Mouse (Mus musculus): Measurements from ENCODE around the gene Ythdf2. TPM values are rescaled to one million over a fixed set of nuclear protein-coding genes. Genes with fewer than 3 reads are reported as not detected.

Ythdf2 gene
- total and polyA plus RNA-seq, 3 experiments, result 9.7 to 27.5 (median 26.8) TPM

GRCm38 (mm10) chr4:132253622-132254021 lies 41.5 kb upstream of the Ythdf2 start:
- intact Hi-C loops (cut with DNase I), result no loop called here
- TF ChIP-seq CTCF (IDR thresholded peaks at IDR 0.05), result no peak
- no peak for TF ChIP-seq EP300 (IDR thresholded peaks at IDR 0.05; ENCODE audit: insufficient read depth, low read depth, low read length)
- TF ChIP-seq POLR2A (IDR thresholded peaks at IDR 0.05; ENCODE audit: insufficient read depth, low read depth, low read length), result no peak
- peaks cover 3% of the 10 kb centered on the region for H3K79me2 ChIP-seq (replicated peaks; ENCODE audit: control insufficient read depth, insufficient read depth, low read length)
- no peak overlapping the region for H3K9ac ChIP-seq (ENCODE audit: low read depth, low read length)
- H3K4me3 ChIP-seq, result no peak overlapping the region
- H3K36me3 ChIP-seq (ENCODE audit: control insufficient read depth, insufficient read depth, low read length), result no peaks in the 10 kb centered on the region
- H3K27ac ChIP-seq, result no peak overlapping the region
- no peaks in the 10 kb centered on the region for H3K27me3 ChIP-seq (ENCODE audit: control insufficient read depth, insufficient read depth, low read length)
- DNase-seq, result no peak
- peaks cover 2% of the 10 kb centered on the region for H3K4me1 ChIP-seq (ENCODE audit: control insufficient read depth, insufficient read depth, low read length)
- WGBS, result 37% methylated on average over 2 of the region's 2 CpGs

- H3K79me2 ChIP-seq (replicated peaks; ENCODE audit: control insufficient read depth, insufficient read depth, low read length), result peaks cover 3% of the 10 kb centered on the region
- 69% methylated on average over 8 of the region's 8 CpGs for WGBS
- no peaks in the 10 kb centered on the region for H3K36me3 ChIP-seq (ENCODE audit: control insufficient read depth, insufficient read depth, low read length)
- H3K27me3 ChIP-seq (ENCODE audit: control insufficient read depth, insufficient read depth, low read length), result no peaks in the 10 kb centered on the region
- H3K4me3 ChIP-seq, result no peak overlapping the region
- no peak overlapping the region for H3K9ac ChIP-seq (ENCODE audit: low read depth, low read length)
- no peak overlapping the region for H3K27ac ChIP-seq
- TF ChIP-seq POLR2A (IDR thresholded peaks at IDR 0.05; ENCODE audit: insufficient read depth, low read depth, low read length) (no peak), CTCF (IDR thresholded peaks at IDR 0.05) (no peak), EP300 (IDR thresholded peaks at IDR 0.05; ENCODE audit: insufficient read depth, low read depth, low read length) (no peak)
- intact Hi-C loops (cut with DNase I), result no loop called here
- H3K4me1 ChIP-seq (ENCODE audit: control insufficient read depth, insufficient read depth, low read length), result peaks cover 2% of the 10 kb centered on the region
- no peak for DNase-seq
These were observed 41.0 kb upstream of the Ythdf2 start for GRCm38 (mm10) chr4:132253128-132253527.

DNA sequence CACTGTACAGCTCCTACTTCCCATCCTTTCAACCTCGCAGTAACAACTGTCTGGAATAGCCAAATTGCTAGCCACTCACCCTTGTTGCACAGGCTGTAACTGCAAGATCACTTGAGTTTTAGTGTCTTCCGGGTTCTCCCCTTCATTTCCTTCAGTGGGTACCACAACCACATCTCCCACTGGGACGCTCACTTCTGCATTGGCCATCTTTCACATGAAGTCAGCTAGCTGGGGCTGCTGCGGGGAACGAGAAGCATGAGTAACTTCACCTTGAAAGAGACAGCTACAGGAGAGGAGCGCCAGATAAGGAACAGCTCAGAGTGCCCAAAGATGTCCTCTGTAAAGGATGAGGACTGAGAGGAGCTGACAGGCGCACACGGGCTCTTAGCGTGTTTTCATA lies 39.5 kb upstream of the Ythdf2 start:
- TF ChIP-seq POLR2A (IDR thresholded peaks at IDR 0.05; ENCODE audit: insufficient read depth, low read depth, low read length) (no peak), CTCF (IDR thresholded peaks at IDR 0.05) (no peak), EP300 (IDR thresholded peaks at IDR 0.05; ENCODE audit: insufficient read depth, low read depth, low read length) (no peak)
- Histone ChIP-seq H3K4me3 (no peak overlapping the region), H3K9ac (ENCODE audit: low read depth, low read length) (no peak overlapping the region), H3K36me3 (ENCODE audit: control insufficient read depth, insufficient read depth, low read length) (peaks cover 3% of the 10 kb centered on the region; the same call in 1 of the 2 replicates), H3K27me3 (ENCODE audit: control insufficient read depth, insufficient read depth, low read length) (no peaks in the 10 kb centered on the region), H3K79me2 (replicated peaks; ENCODE audit: control insufficient read depth, insufficient read depth, low read length) (peaks cover 3% of the 10 kb centered on the region), H3K27ac (no peak overlapping the region), H3K4me1 (ENCODE audit: control insufficient read depth, insufficient read depth, low read length) (peaks cover 8% of the 10 kb centered on the region)
- WGBS, result 89% methylated on average over 9 of the region's 9 CpGs
- no peak for DNase-seq
- intact Hi-C loops (cut with DNase I), result no loop called here

DNA sequence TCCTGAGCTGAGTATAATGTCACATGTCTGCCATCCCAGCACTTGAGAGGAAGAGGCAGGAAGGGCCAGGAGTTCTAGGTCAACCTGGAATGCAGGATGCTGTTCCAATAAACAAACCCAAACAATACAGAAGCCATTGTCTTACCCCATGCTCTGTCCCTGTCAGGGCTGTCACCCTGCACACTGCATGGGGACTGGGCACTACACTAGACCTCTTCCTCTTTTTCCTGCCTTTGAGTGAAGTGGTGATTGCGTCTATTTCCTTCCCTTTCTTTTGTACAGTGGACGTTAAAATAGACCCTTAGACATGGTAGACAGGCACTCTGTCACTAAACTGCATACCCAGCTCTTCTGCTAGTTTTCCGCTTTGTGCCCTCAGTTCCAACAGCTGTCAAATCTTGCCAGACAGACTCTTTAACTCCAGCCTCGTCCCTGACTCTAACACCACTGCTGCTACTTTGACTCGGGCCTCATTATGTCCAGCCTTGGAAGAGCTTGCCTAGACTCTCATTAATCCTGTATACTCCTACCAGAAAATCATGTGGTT lies 35.4 kb upstream of the Ythdf2 start:
- intact Hi-C loops (cut with DNase I), result no loop called here
- peaks cover 6% of the 10 kb centered on the region for H3K4me1 ChIP-seq (ENCODE audit: control insufficient read depth, insufficient read depth, low read length)
- WGBS, result 49% methylated on average over 5 of the region's 5 CpGs
- H3K4me3 ChIP-seq, result no peak overlapping the region
- H3K27me3 ChIP-seq (ENCODE audit: control insufficient read depth, insufficient read depth, low read length), result no peaks in the 10 kb centered on the region
- H3K36me3 ChIP-seq (ENCODE audit: control insufficient read depth, insufficient read depth, low read length), result peaks cover 3% of the 10 kb centered on the region; the same call in 1 of the 2 replicates
- H3K27ac ChIP-seq, result no peak overlapping the region; the same call in 1 of the 2 replicates
- TF ChIP-seq EP300 (IDR thresholded peaks at IDR 0.05; ENCODE audit: insufficient read depth, low read depth, low read length), result no peak
- TF ChIP-seq CTCF (IDR thresholded peaks at IDR 0.05), result no peak
- TF ChIP-seq POLR2A (IDR thresholded peaks at IDR 0.05; ENCODE audit: insufficient read depth, low read depth, low read length), result no peak
- peak in 1 of 2 experiments; percentile 24 for DNase-seq
- H3K79me2 ChIP-seq (replicated peaks; ENCODE audit: control insufficient read depth, insufficient read depth, low read length), result 0 out of 2 replicates have a peak, but pooled peaks cover 2% of the 10 kb centered on the region
- no peak overlapping the region for H3K9ac ChIP-seq (ENCODE audit: low read depth, low read length)

DNA sequence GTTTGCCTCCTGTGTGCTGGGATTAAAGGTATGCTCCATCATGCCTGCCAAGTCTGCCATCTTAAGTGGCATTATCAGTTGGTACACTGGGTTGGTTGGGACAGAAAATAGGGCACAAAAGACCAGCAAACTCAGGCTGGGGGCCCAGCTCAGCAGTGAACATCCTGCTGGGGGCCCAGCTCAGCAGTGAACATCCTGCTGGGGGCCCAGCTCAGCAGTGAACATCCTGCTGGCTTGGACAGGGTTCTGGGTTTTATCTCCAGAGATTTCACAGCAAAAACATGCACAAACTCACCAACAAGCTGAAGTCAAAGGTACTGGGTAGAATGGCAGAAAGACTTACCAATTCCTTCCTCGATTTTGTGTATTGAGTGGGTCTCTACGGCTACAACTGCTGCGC lies 33.5 kb upstream of the Ythdf2 start:
- no peak overlapping the region for H3K9ac ChIP-seq (ENCODE audit: low read depth, low read length)
- WGBS, result 83% methylated on average over 3 of the region's 3 CpGs
- intact Hi-C loops (cut with DNase I), result no loop called here
- no peak overlapping the region for H3K27ac ChIP-seq
- 0 out of 2 replicates have a peak, but pooled peaks cover 2% of the 10 kb centered on the region for H3K79me2 ChIP-seq (replicated peaks; ENCODE audit: control insufficient read depth, insufficient read depth, low read length)
- peaks cover 6% of the 10 kb centered on the region for H3K4me1 ChIP-seq (ENCODE audit: control insufficient read depth, insufficient read depth, low read length)
- no peak for DNase-seq
- H3K4me3 ChIP-seq, result no peak overlapping the region
- no peaks in the 10 kb centered on the region for H3K27me3 ChIP-seq (ENCODE audit: control insufficient read depth, insufficient read depth, low read length)
- TF ChIP-seq EP300 (IDR thresholded peaks at IDR 0.05; ENCODE audit: insufficient read depth, low read depth, low read length) (no peak), CTCF (IDR thresholded peaks at IDR 0.05) (no peak), POLR2A (IDR thresholded peaks at IDR 0.05; ENCODE audit: insufficient read depth, low read depth, low read length) (no peak)
- H3K36me3 ChIP-seq (ENCODE audit: control insufficient read depth, insufficient read depth, low read length), result peaks cover 3% of the 10 kb centered on the region; the same call in 1 of the 2 replicates

DNA sequence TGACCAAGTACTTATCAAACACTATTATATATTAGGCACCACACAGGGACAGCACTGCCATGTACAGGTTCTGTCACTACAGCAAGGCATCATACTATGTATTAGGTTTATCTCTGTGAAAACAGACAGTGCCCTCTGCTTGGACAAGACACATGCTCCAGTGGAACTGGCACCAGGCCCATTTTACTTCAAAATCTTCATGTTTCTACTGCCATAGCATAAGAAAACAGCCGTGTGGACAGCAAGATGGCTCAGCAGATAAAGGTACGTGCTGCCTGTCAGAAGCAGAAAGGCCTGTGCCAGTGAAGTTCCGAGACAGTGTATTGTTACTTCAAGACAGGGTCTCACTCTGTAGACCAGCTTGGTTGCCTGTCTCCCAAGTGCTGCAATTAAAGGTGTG lies 29.1 kb upstream of the Ythdf2 start:
- H3K4me1 ChIP-seq (ENCODE audit: control insufficient read depth, insufficient read depth, low read length), result no peaks in the 10 kb centered on the region
- DNase-seq, result no peak
- no peak overlapping the region for H3K9ac ChIP-seq (ENCODE audit: low read depth, low read length)
- no peak overlapping the region for H3K4me3 ChIP-seq
- H3K27me3 ChIP-seq (ENCODE audit: control insufficient read depth, insufficient read depth, low read length), result no peaks in the 10 kb centered on the region
- no peak overlapping the region for H3K27ac ChIP-seq
- 63% methylated on average over 3 of the region's 3 CpGs for WGBS
- no peaks in the 10 kb centered on the region for H3K79me2 ChIP-seq (replicated peaks; ENCODE audit: control insufficient read depth, insufficient read depth, low read length)
- no peaks in the 10 kb centered on the region for H3K36me3 ChIP-seq (ENCODE audit: control insufficient read depth, insufficient read depth, low read length)
- TF ChIP-seq CTCF (IDR thresholded peaks at IDR 0.05) (no peak), POLR2A (IDR thresholded peaks at IDR 0.05; ENCODE audit: insufficient read depth, low read depth, low read length) (no peak), EP300 (IDR thresholded peaks at IDR 0.05; ENCODE audit: insufficient read depth, low read depth, low read length) (no peak)
- intact Hi-C loops (cut with DNase I), result no loop called here

All from heart, adult 2 months (tissue).